Mouse (Mus musculus) heart, postnatal 0 days (tissue): Measurements from ENCODE around the gene Ankrd55. TPM values are rescaled to one million over a fixed set of nuclear protein-coding genes. Genes with fewer than 3 reads are reported as not detected.

ENCODE experiments used
- ATAC-seq: fragments of 200-750 bp; cut with Nextera tagmentation; 2 replicates; pipeline ENCODE4 v1.8.0; 2017; ENCODE audit warnings: low read depth, moderate number of reproducible peaks, moderate library complexity; ENCODE audit not compliant: insufficient read depth
- DNase-seq: peaks from one replicate; pipeline ENCODE4 v3.0.0-alpha.2; 2016; ENCODE audit warnings: low spot score
- H3K27ac ChIP-seq: fragments of 300-500 bp; sonication (generic); 2 replicates; pipeline ENCODE4 v1.5.1; 2014; ENCODE audit warnings: low read depth, mild to moderate bottlenecking
- H3K27me3 ChIP-seq: fragments of 300-500 bp; sonication (generic); 2 replicates; pipeline ENCODE4 v1.6.1; 2014; ENCODE audit warnings: low read length, mixed read lengths; ENCODE audit not compliant: control insufficient read depth, insufficient read depth
- H3K36me3 ChIP-seq: fragments of 300-500 bp; sonication (generic); replicated peaks from 2 replicates; pipeline ENCODE4 v1.6.1; 2014; ENCODE audit warnings: low read length, mixed read lengths; ENCODE audit not compliant: control insufficient read depth, insufficient read depth
- H3K4me1 ChIP-seq: fragments of 300-500 bp; sonication (generic); 2 replicates; pipeline ENCODE4 v1.6.1; 2014; ENCODE audit warnings: antibody characterized with exemption; ENCODE audit not compliant: control insufficient read depth, insufficient read depth
- H3K4me2 ChIP-seq: fragments of 300-500 bp; sonication (generic); 2 replicates; pipeline ENCODE4 v1.6.1; 2014; ENCODE audit warnings: low read depth, mild to moderate bottlenecking, low read length, moderate library complexity
- H3K4me3 ChIP-seq: fragments of 300-500 bp; sonication (generic); 2 replicates; pipeline ENCODE4 v1.5.1; 2014; ENCODE audit warnings: low read depth, low read length
- H3K9ac ChIP-seq: fragments of 300-500 bp; sonication (generic); replicated peaks from 2 replicates; pipeline ENCODE4 v1.6.1; 2014; ENCODE audit warnings: low read depth, low read length, mixed read lengths
- H3K9me3 ChIP-seq: fragments of 300-500 bp; sonication (generic); replicated peaks from 2 replicates; pipeline ENCODE4 v1.6.1; 2016; ENCODE audit warnings: low read length; ENCODE audit not compliant: control insufficient read depth
- CTCF ChIP-seq: IDR thresholded peaks from 2 replicates; pipeline ENCODE4 v1.5.1; 2016; ENCODE audit warnings: antibody characterized with exemption, control low read depth, low read depth
- EP300 ChIP-seq: IDR thresholded peaks from 2 replicates; pipeline ENCODE4 v1.6.1; 2016; ENCODE audit warnings: antibody characterized with exemption, low read depth
- WGBS: fragments of 180-500 bp; shearing (Covaris S2); extraction: QIAGEN DNeasy Blood & Tissue Kit; methylation state at CpG from one replicate; pipeline ENCODE4 v1.1.7; 2014; 5-methylcytosine and 5-hydroxymethylcytosine counted together
- polyA plus RNA-seq: library from polyadenylated mRNA; unstranded; fragments of >200 nt; fragmentation: Nextera tagmentation; extraction: Ambion mirVana; gene quantifications from 2 replicates; pipeline ENCODE4 v1.2.1, GENCODE M21; 2015
- total RNA-seq: library from RNA; depleted of rRNA; stranded (reverse); fragments of >200 nt; gene quantifications from 2 replicates; pipeline ENCODE4 v1.2.3, GENCODE M21; 2014; ENCODE audit warnings: low replicate concordance

Gene Ankrd55
- total and polyA plus RNA-seq, 2 experiments from 2014 or later = 0.05 TPM; not detected in 1

DNA sequence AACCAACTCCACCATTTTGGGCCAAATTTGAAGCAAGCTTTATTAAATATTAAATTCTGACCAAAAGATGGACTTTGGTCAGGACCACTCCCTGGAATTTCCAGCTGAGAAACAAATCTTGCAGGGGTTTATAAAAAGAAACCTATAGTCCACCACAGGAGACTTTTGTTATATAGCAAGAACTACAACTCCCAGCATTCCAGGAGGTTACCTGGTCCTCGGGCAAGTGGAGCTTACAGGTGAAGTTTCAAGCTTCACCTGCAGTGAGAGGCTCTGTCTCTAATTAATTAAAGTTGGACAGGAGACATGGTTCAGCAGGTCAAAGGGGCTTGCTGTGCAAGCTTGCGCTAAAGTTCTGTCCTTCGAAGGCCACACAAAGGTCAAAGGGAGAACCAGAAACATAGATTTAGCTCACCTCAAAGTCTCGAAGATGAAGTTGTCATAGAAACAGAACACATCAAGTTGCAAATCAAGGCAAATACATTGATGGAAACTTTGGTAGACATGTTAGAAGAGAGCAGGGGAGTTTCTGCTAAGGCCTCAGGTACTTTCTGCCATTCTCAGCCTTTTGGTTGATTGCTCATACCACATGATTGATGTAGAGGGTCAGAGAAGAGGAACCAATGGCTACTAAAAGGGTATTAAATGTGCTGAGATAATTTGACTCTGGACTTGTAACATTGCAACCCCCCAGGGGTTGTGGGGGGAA is 78.2 kb downstream of the Ankrd55 start:
- no peaks in the 10 kb centered on the region for H3K27me3 ChIP-seq
- no peak overlapping the region for H3K4me3 ChIP-seq
- DNase-seq (no peak), ATAC-seq (no peak)
- WGBS = 91% methylated on average over 4 of the region's 4 CpGs
- 0 out of 2 replicates have a peak, but pooled peaks cover 4% of the 10 kb centered on the region for H3K4me1 ChIP-seq
- H3K36me3 ChIP-seq = no peaks in the 10 kb centered on the region
- no peak overlapping the region for H3K9ac ChIP-seq
- no peak overlapping the region for H3K27ac ChIP-seq
- H3K4me2 ChIP-seq = no peak overlapping the region
- no peaks in the 10 kb centered on the region for H3K9me3 ChIP-seq
- TF ChIP-seq EP300 (no peak), CTCF (no peak)

DNA sequence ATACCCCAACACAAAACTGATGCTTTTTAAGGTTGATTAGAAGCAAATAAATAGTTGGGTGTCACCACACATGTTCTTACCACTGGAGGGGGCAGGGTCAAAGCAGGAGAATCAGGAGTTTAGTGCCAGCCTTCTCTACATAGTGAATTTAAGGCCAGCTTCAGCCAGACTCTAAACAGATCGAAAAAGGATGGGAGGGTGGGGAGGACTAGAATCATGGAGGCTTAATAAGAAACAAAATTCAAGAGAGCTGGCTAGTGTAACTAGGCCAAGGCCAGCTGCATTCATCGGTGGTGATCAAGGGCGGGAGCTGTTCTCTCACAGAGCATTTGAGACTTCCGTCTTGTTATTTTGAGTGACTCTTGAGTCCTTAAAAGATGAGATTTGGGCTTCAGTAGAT is 83.5 kb downstream of the Ankrd55 start:
- no peaks in the 10 kb centered on the region for H3K9me3 ChIP-seq
- no peak overlapping the region for H3K4me3 ChIP-seq
- ATAC-seq (no peak), DNase-seq (no peak)
- H3K27ac ChIP-seq = no peak overlapping the region
- H3K9ac ChIP-seq = no peak overlapping the region
- no peaks in the 10 kb centered on the region for H3K4me1 ChIP-seq
- no peaks in the 10 kb centered on the region for H3K27me3 ChIP-seq
- no peak overlapping the region for H3K4me2 ChIP-seq
- TF ChIP-seq EP300 (no peak), CTCF (no peak)
- H3K36me3 ChIP-seq = no peaks in the 10 kb centered on the region
- 92% methylated on average over 4 of the region's 4 CpGs for WGBS

DNA sequence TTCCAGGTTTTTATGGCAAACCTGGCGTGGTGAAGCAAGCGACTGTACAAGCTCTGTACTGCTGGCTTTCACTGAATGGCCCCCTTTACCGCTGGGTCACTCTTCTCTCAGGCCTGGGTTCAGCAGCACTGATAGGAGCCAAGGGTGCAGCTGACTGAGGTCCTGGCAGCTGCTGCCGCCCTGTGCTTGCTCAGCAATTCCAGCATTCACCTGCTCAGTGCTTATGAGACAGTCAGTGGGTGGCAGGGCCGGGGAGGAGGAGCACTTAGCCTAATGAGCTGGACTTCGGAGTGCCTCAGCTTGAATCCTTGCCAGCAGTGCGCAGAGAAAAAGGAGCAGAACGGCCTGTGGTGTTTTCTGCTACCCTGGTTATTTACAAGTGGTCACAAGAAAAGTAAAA is 87.5 kb downstream of the Ankrd55 start:
- Histone ChIP-seq H3K27ac (no peak overlapping the region), H3K9ac (no peak overlapping the region), H3K4me1 (no peaks in the 10 kb centered on the region), H3K4me2 (no peak overlapping the region), H3K36me3 (no peaks in the 10 kb centered on the region), H3K27me3 (no peaks in the 10 kb centered on the region), H3K9me3 (no peaks in the 10 kb centered on the region), H3K4me3 (no peak overlapping the region)
- ATAC-seq (no peak), DNase-seq (no peak)
- 36% methylated on average over 8 of the region's 8 CpGs for WGBS
- no peak for TF ChIP-seq EP300
- TF ChIP-seq CTCF = no peak

DNA sequence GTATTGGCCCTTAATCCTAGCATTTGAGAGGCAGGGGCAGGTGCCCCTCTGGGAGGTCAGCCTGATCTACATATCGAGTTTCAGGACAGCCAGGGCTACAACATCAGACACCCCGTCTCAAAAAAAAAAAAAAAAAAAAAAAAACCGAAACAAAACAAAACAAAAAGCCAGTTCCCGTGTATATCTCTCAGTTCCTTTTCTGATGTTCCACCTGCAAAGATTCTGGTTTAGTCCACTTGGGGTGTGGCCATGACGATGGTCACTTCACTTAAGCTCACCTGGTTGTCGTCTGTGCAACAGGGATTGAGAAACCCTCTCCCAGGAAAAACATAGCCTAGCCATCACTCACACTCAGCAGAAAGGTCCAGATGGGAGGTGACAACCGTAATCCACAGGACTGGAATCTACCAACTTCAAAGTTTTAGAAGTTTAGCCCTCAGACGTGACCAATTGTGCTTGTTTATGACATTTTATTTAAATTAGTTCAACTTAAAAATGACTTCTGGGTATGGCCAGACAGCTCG is 90.6 kb downstream of the Ankrd55 start:
- DNase-seq (no peak), ATAC-seq (no peak)
- no peak overlapping the region for H3K4me3 ChIP-seq
- H3K9ac ChIP-seq = no peak overlapping the region
- no peak overlapping the region for H3K4me2 ChIP-seq
- H3K36me3 ChIP-seq = no peaks in the 10 kb centered on the region
- 0 out of 2 replicates have a peak, but pooled peaks cover 6% of the 10 kb centered on the region for H3K4me1 ChIP-seq
- WGBS = 84% methylated on average over 9 of the region's 9 CpGs
- H3K9me3 ChIP-seq = no peaks in the 10 kb centered on the region
- H3K27me3 ChIP-seq = no peaks in the 10 kb centered on the region
- TF ChIP-seq CTCF = no peak
- no peak for TF ChIP-seq EP300
- no peak overlapping the region for H3K27ac ChIP-seq

DNA sequence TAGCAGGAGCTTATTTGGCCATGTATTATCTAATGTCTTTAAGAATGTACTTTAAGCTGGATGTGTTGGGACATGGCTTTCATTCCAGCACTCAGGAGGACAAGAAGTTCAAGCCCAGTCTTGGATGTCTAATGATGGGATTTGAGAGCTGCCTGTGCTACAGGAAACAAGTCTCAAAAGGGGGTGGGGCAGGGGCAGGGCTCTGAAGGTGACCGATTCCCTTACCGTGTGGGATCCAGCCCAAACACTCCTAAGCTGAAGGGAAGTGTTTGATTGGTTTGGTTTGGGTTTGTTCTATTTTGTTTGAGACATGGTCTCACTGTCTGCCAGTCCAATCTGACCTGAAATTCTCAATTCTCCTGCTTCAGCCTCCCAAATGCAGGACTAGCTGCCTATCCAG is 93.2 kb downstream of the Ankrd55 start:
- Histone ChIP-seq H3K36me3 (no peaks in the 10 kb centered on the region), H3K9ac (no peak overlapping the region), H3K27ac (no peak overlapping the region), H3K27me3 (no peaks in the 10 kb centered on the region), H3K4me1 (0 out of 2 replicates have a peak, but pooled peaks cover 6% of the 10 kb centered on the region), H3K9me3 (no peaks in the 10 kb centered on the region), H3K4me3 (no peak overlapping the region), H3K4me2 (no peak overlapping the region)
- WGBS = 83% methylated on average over 2 of the region's 2 CpGs
- ATAC-seq (no peak), DNase-seq (no peak)
- no peak for TF ChIP-seq EP300
- TF ChIP-seq CTCF = no peak
